In genomic region chr15:77338451-77338850, GRCm38 (mm10) we compare ENCODE assay signal across 12 mouse cellular contexts. TPM values are rescaled to one million over a fixed set of nuclear protein-coding genes. Genes with fewer than 3 reads are reported as not detected.
DNase-seq lines count a peak whose midpoint lies in the region; ATAC-seq and TF ChIP-seq lines count a peak whose summit lies in the region.
"Had no signal": no experiment of that assay in that cellular context is flagged by ENCODE, and none has a peak within 500 bp of the region (broad histone marks: within the 10 kb centered on the region; RNA-seq: fewer than 3 reads in every experiment).

No protein-coding gene starts in this region.

- H3K4me2 ChIP-seq in embryonic facial prominence, embryonic 13.5 days, result no peak overlapping the region
- H3K4me2 ChIP-seq: hindbrain, embryonic 15.5 days; lung, embryonic 15.5 days had no signal

- peak; percentile 54 to 69 for DNase-seq in lung, adult 18-20 months
- no peak for DNase-seq in lung, postnatal 14 days
- DNase-seq in kidney, postnatal 25 days, result peak; percentile 30 to 67
- DNase-seq in embryo, embryonic 10 days (ENCODE audit: low spot score), result no peak
- DNase-seq in adrenal gland, adult 8-10 months, result no peak
- DNase-seq: retina, postnatal 1 day had no signal

- H3K9me3 ChIP-seq in embryonic facial prominence, embryonic 13.5 days, result no peaks in the 10 kb centered on the region
- H3K9me3 ChIP-seq: hindbrain, embryonic 15.5 days; lung, embryonic 15.5 days had no signal

- 64% methylated on average over 7 of the region's 7 CpGs for WGBS in embryonic facial prominence, embryonic 13.5 days
- 16% methylated on average over 7 of the region's 7 CpGs for WGBS in small intestine, adult 2 months

- H3K36me3 ChIP-seq in embryonic facial prominence, embryonic 13.5 days, result no peaks in the 10 kb centered on the region
- H3K36me3 ChIP-seq in small intestine, adult 2 months (ENCODE audit: control insufficient read depth, insufficient read depth, low read length), result no peaks in the 10 kb centered on the region
- H3K36me3 ChIP-seq: hindbrain, embryonic 15.5 days; lung, embryonic 15.5 days had no signal

- peaks cover 53% of the 10 kb centered on the region for H3K4me1 ChIP-seq in embryonic facial prominence, embryonic 13.5 days
- peaks cover 23% of the 10 kb centered on the region for H3K4me1 ChIP-seq in small intestine, adult 2 months (ENCODE audit: control insufficient read depth, insufficient read depth, insufficient read length, low read length)

- peak overlapping the region; percentile 60 for H3K27ac ChIP-seq in embryonic facial prominence, embryonic 13.5 days
- H3K27ac ChIP-seq in small intestine, adult 2 months (ENCODE audit: insufficient read depth, low read depth, low read length), result peak overlapping the region; percentile 62; the same call in 1 of the 2 replicates
- H3K27ac ChIP-seq: hindbrain, embryonic 15.5 days; lung, embryonic 15.5 days had no signal

- H3K4me3 ChIP-seq in embryonic facial prominence, embryonic 13.5 days, result no peak overlapping the region
- H3K4me3 ChIP-seq in small intestine, adult 2 months (ENCODE audit: low read depth, low read length), result peak overlapping the region; percentile 17; the same call in 1 of the 2 replicates
- H3K4me3 ChIP-seq: hindbrain, embryonic 15.5 days; lung, embryonic 15.5 days had no signal

- no peak for TF ChIP-seq POLR2A in small intestine, adult 2 months (IDR thresholded peaks at IDR 0.05; ENCODE audit: low read depth, low read length)

- no peak for ATAC-seq in embryonic facial prominence, embryonic 13.5 days (ENCODE audit: insufficient number of reproducible peaks, insufficient read depth, low FRiP score, low TSS enrichment, low read depth)
- no peak for ATAC-seq in megakaryocyte progenitor cell, adult 5-6 weeks (replicated peaks; ENCODE audit: poor library complexity)
- ATAC-seq: CD4-positive, CD25-positive, alpha-beta regulatory T cell, adult 4 months had no signal

- H3K27me3 ChIP-seq in embryonic facial prominence, embryonic 13.5 days, result no peaks in the 10 kb centered on the region
- no peaks in the 10 kb centered on the region for H3K27me3 ChIP-seq in small intestine, adult 2 months (ENCODE audit: control insufficient read depth, insufficient read depth, low read length)
- H3K27me3 ChIP-seq: hindbrain, embryonic 15.5 days; lung, embryonic 15.5 days had no signal

- no peak for TF ChIP-seq CTCF in small intestine, adult 2 months (IDR thresholded peaks at IDR 0.05; ENCODE audit: extremely low read depth, insufficient read length, insufficient replicate concordance, low read depth, low read length)

- H3K9ac ChIP-seq in embryonic facial prominence, embryonic 13.5 days, result no peak overlapping the region
- H3K9ac ChIP-seq: hindbrain, embryonic 15.5 days; lung, embryonic 15.5 days had no signal

RNA-seq across cellular contexts. Expression of gene Rbfox2, which starts 31.6 kb away (rescaled TPM):
- polyA plus RNA-seq in embryonic facial prominence, embryonic 13.5 days (2015; fragmentation: Nextera tagmentation; extraction: Ambion mirVana), result 57.8 and 66.7 TPM in 2 replicates
- 25.1 and 34.7 TPM in 2 replicates for polyA plus RNA-seq in small intestine, adult 2 months (2012; rRNA removed)
- 10 to 100 TPM; 55.5 to 86.2 (median 70.7) TPM for total RNA-seq in adrenal gland, adult 8-10 months (2022)
- total RNA-seq in megakaryocyte progenitor cell, adult 5-6 weeks (2015), result 0.22 and 0.32 TPM in 2 replicates
- 0.54 and 0.87 TPM in 2 replicates for total RNA-seq in megakaryocyte progenitor cell, adult 5-6 weeks (2017)
- polyA plus RNA-seq: CD4-positive, CD25-positive, alpha-beta regulatory T cell, adult 4 months had no signal

Comparison
In these comparisons a context has a peak if more than half of its experiments do, and no peak if none do; other contexts are left out.
1. DNase-seq: peak in lung, adult 18-20 months (2 of 2) and kidney, postnatal 25 days (2 of 2); none in lung, postnatal 14 days (single experiment), embryo, embryonic 10 days (single experiment) and adrenal gland, adult 8-10 months (single experiment).
2. RNA of gene Rbfox2, which starts 31.6 kb away (total RNA-seq): 55.5 to 86.2 TPM in adrenal gland, adult 8-10 months; 0.22 to 0.87 TPM in megakaryocyte progenitor cell, adult 5-6 weeks; every median in the first group is over 10 times any median in the second.